Mouse (Mus musculus) layer of hippocampus, adult 2 months (tissue): ENCODE measurements at regions not wholly inside any gene's neighbourhood (a gene's known extent, or its start where the extent isn't known, plus 50 kb on each side); places are given as distances from the start of the nearest gene placed in this dataset.

Experiments
- DNase-seq, 2 experiments: peaks; one replicate each; pipeline ENCODE4 v3.0.0; 2022; ENCODE audit warnings: low spot score in 2 of 2
- H3K27ac ChIP-seq: fragments of 200-600 bp; 2 replicates; pipeline ENCODE4 v1.8.1; 2022
- H3K4me3 ChIP-seq: fragments of 200-600 bp; 2 replicates; pipeline ENCODE4 v1.8.1; 2022; ENCODE audit warnings: mild to moderate bottlenecking
- CTCF ChIP-seq: fragments of 200-600 bp; conservative IDR thresholded peaks from 2 replicates; pipeline ENCODE4 v1.8.1; 2022; ENCODE audit warnings: antibody characterized with exemption, mild to moderate bottlenecking, moderate library complexity
- microRNA-seq, 2 experiments: library from miRNA; unstranded; fragments of <30 nt; microRNA quantifications; one replicate each; pipeline ENCODE4 v1.2.0; 2021

DNA sequence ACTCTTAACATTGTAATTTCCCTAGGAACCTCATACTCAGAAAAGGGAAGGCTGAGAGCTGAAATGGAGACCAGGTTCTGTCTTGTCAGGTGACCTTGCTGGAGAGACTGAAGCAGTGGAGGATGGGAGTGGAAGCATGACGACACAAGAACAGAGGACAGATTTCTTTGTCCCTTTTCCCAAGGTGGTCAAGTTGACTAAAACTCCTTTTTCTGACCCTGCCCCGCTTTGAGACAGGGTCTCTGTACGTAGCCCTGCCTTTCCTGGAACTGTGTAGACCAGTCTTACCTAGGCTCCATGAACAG is 79.1 kb upstream of the Med14 start:
- DNase-seq = no peak
- TF ChIP-seq CTCF = no peak
- Histone ChIP-seq H3K27ac (peak overlapping the region; percentile 92), H3K4me3 (peak overlapping the region; percentile 51; the same call in 1 of the 2 replicates)

DNA sequence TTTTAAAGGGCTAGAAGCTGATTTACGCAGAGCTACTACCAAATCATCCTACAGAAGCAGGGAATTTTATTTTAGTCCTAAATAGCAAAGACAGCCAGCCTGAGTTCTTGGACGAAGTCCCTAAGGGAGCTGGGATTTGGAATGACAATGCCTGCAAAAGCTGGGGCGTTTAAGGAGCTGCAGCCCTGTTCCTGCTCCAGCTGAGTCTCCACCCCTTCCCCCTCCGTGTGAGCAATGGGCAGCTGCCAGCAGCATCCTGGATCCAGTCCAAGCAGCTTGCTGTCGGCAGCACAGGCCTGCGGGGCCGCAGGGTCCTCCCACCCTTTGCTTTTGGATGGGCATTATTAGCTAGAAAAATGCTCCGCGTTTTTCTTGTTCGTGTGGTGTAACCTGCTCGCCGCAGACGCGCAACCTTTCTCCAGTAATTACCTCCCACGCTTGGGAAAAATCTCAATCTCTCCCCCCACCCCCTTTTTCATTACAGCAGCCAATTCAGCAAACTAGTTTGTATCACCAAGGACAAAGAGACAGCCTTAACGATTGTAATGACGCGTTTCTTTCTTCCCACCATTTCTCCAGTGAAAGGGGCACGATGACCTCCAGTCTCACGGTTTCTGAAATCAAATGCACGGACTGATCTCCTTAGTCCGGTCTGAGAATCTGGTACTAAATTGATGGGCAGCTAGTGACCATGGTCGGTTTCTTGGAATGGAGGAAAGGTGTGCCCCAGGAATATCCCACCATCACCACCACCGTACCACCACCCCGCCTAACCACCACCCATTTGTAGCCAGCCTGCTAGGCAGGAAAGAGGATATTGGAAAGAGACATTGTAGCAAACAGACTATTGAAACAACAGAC is 78.5 kb upstream of the Med14 start:
- Histone ChIP-seq H3K27ac (peak overlapping the region; percentile 92), H3K4me3 (peak overlapping the region; percentile 51)
- DNase-seq = peak; percentile 80 to 82
- no peak for TF ChIP-seq CTCF

DNA sequence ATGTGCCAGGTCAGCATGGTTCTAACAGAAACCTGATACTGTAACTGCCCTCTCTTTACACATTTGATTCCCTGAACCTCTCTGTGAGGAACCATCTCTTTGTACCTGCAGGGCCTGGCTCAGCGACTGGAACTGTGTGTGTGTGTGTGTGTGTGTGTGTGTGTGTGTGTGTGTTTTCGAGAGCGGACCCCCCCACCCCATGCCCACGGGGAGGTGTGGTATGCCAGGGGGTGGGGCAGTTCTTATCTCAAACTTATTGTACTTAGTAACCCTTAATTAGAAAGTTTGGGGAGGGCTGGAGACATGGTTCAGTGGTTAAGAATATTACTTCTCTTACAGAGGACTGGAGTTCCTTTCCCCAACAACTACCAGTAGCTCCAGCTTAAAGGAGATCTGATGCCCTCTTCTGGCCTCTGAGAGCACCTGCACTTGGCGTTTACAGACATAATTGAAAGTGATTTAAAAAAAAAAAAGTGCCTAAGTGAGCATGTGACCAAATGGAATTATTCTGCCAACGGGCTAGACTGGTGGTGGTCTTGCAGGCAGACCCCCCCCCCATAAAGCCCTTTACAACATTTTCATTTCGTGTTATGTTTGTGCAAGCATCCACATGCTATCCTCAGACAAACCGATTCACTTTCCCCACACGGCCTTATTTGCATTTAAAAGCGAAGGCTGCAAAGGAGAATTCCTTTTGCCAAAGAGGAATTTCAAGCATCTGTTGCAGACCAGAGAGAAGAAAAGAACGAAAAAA is 77.7 kb upstream of the Med14 start:
- Histone ChIP-seq H3K4me3 (peak overlapping the region; percentile 51), H3K27ac (peak overlapping the region; percentile 92)
- peak; percentile 81 for TF ChIP-seq CTCF
- peak; percentile 28 to 66 for DNase-seq

DNA sequence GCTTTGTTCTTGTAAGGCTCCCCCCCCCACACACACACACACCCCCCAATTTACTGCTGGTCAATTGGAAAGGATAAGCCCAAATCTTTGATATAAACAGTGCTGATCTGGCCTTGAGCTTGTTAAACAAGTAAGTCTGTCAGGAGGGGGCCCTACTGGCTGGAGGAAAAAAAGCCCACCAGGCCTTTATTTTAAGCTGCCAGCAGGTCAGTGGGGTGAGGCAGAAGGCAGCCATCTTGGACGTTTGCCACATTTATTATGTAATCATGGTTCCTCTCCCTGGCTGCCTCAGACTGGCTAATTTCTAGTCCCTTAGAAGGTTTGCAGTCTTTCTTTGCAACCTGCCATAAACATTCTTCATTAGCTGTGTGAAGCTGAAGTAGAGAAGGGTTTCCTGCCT is 75.9 kb upstream of the Med14 start:
- TF ChIP-seq CTCF = no peak
- H3K27ac ChIP-seq = no peak overlapping the region
- H3K4me3 ChIP-seq = no peak overlapping the region
- DNase-seq = no peak

DNA sequence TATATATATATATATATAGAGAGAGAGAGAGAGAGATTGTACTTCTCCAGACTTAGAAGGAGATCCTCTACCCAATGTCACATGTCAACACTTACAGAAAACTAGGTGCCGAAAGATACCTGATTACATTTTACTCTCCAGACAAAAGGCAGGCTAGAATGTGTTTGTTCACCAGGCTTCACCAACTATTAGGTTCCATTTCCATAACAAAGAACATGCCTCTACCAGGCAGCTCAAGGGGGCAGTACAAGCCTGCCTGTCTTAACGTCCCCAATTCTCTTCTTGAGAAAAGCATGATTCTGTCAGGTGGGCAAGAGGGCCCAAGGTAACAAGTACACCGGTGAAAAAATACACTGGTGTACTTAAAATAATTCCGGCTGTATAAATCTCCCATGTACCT is 72.8 kb upstream of the Med14 start:
- no peak for TF ChIP-seq CTCF
- no peak for DNase-seq
- H3K4me3 ChIP-seq = no peak overlapping the region
- H3K27ac ChIP-seq = no peak overlapping the region

DNA sequence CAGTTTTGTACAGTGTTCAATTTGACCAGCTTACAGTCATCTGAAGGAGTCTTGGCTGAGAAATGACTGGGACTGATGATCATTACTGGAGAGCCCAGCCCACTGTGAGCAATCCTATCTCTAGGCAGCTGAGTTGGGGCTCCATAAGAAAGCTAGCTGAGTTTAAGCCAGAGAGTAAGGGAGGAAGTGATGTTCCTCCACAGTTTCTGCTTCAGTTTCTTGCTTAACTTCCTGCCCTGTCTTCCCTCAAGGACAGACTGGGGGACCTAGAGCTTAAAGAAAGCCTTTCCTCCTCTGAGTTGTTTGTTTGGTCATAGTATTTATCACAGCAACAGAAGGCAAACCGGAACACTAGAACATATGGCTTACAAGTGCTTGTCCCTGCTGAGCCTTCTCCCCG is 70.8 kb upstream of the Med14 start:
- no peak for TF ChIP-seq CTCF
- Histone ChIP-seq H3K4me3 (no peak overlapping the region), H3K27ac (no peak overlapping the region)
- DNase-seq = no peak

DNA sequence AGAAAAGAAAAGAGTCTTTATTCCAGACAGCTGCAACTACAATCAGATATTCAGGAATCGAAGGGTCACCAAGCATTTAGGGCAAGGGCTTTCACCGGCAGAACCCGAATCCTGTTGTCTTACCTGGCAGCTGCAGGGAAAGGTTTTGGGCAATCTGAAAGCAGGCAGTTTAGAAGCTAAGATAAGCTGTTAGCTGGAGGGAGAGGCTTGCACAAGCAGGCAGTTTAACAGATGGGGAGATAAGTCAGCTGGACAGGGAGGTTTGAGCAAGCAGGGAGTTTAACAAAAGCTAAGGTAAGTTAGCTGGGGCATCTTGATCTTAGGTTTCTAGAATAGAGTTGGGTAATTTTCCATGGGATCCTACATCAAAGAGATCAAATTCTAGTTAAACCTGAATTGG is 67.3 kb upstream of the Med14 start:
- no peak for DNase-seq
- H3K4me3 ChIP-seq = no peak overlapping the region
- H3K27ac ChIP-seq = no peak overlapping the region
- TF ChIP-seq CTCF = no peak

DNA sequence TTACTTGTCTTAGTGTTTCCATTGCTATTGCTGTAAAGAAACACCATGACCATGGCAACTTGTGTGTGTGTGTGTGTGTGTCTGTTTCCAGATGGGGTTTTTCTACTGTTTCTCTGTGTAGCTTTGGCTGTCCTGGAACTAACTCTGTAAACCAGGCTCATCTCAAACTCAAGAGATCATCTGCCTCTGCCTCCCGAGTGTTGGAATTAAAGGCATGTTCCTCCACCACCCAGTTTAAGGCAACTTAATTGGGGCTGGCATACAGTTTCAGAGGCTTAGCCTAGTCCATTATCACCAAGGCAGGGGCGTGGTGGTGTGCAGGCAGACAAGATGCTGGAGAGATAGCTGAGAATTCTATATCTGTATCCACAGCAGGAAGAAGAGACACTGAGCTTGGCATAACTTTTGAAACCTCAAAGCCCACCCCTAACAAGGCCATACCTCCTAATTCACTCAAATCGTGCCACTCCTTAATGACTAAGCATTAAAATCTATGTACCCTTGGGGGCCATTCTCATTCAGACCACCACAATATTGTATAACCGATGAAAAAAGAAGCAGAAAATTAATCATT is 65.5 kb upstream of the Med14 start:
- no peak for TF ChIP-seq CTCF
- no peak for DNase-seq
- Histone ChIP-seq H3K27ac (no peak overlapping the region), H3K4me3 (no peak overlapping the region)

DNA sequence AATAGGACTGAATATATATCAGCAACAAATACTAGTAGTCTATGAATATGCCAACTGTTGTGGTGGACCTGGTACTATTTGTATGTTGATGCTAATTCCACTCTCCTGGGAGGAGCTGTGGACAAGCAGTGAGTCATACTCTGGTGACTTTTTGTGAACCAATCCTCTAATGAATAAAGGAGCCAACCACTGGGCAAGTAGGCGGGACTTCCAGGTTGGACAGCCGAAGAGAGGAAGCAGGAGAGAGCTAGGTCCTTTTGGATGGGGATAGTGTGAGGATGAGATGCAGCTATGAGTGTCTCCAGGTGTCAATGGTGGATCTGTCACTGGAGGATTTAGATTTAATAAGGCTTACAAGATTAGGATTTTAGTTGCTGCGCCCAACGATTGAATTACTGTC is 64.8 kb upstream of the Med14 start:
- no peak for TF ChIP-seq CTCF
- Histone ChIP-seq H3K27ac (no peak overlapping the region), H3K4me3 (no peak overlapping the region)
- no peak for DNase-seq

DNA sequence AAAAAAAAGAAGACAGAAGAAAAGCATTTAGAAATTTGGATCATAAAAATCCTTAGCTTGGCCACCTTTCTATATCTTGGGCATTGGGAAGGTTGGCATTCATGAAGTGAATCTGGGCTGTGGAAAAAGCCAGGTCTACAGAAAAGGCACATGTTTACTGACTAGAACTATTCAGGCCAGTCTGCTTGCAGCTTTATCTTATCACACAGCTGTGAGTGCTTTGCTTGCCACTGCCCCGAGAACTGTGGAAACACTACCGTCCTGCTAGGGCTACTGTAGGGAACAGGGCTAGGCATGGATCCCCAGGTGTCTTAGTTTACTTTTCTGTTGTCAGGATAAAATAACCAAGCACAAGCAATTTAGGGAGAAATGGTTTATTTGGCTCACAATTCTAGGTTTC is 63.4 kb upstream of the Med14 start:
- Histone ChIP-seq H3K27ac (no peak overlapping the region), H3K4me3 (no peak overlapping the region)
- no peak for TF ChIP-seq CTCF
- no peak for DNase-seq

DNA sequence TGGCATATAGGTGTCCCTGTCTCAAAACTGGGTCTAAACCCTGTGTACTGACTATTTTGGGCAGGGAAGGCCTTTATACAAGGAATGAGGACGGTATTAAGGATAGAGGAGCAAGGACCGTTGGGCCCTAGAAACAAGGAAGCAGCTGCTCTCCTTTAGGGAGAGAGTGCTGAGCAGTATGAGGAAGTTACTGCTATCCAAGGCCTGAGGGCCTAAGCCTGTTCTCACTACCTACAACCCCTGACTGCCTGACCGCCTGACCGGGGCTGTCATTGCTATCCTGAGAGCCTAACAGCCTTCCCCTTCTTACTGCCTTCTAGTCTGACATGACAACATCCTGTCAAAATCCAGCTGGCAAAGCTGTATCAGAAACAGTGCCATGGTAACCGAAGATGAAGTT is 62.6 kb upstream of the Med14 start:
- DNase-seq = no peak

DNA sequence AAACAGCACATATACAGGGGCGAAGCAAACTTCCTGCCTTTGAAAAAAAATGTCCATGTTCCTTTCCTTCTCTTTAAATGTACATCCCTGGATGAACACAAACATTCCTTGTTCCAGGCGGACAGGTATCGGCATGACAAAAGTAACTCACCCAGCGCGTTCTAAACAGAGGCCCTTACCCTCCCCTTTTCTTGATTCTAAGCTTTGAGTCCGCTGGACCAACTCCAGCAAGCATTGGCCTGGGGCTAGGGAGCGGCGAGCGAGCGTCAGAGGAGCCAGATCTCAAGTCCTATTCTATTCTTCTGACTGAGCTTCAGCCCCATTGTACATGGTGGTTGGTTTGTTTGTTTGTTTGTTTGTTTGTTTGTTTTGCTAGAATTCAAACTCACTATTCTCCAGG is 60.9 kb upstream of the Med14 start:
- no peak for TF ChIP-seq CTCF
- no peak for DNase-seq
- H3K27ac ChIP-seq = no peak overlapping the region
- no peak overlapping the region for H3K4me3 ChIP-seq

More for the DNA sequence above, 62.6 kb upstream of the Med14 start:
- TF ChIP-seq CTCF = no peak
- Histone ChIP-seq H3K27ac (no peak overlapping the region), H3K4me3 (no peak overlapping the region)

DNA sequence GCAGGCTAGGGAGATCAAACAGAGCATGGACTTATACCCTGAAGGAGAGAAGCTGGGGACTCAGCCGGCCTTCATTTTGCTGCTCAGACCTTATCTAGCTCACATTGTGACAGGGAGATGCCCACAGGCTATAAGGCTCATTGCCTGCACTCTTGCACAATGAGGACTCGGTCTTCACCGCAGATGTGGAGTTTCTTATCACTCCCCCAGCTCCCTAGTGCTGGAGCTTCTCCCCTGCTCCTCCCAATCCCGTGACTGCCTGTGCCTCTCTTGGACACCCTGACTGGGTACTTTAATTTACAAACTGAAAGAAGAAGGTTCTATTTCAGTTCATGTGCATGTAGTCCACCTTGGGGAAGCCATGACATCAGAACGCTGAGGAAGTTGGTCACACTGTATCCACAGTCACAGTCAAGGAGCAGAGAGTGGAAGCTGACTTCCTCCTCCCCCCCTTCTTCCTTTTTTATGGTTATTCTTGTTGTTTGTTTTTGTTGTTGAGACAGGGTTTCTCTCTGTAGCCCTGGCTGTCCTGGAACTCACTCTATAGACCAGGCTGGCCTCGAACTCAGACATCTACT is 51.3 kb upstream of the Med14 start:
- no peak for DNase-seq
- Histone ChIP-seq H3K4me3 (no peak overlapping the region), H3K27ac (no peak overlapping the region)
- TF ChIP-seq CTCF = no peak

Small RNA genes lying in the stretch of these regions (microRNA-seq; reads per million reads assigned to microRNA genes)
- 0 reads per million in 2 experiments for gene Gm25063
